Mouse (Mus musculus) frontal cortex, postnatal 25 days (tissue): Measurements from ENCODE around the gene Manf.
A peak's percentile ranks its signal among the peaks of the same experiment; 100 is the strongest.

Source experiments
- DNase-seq, 2 experiments: peaks; one replicate each; pipeline ENCODE4 v3.0.0; 2022; ENCODE audit warnings: low spot score in 2 of 2

Gene Manf

DNA sequence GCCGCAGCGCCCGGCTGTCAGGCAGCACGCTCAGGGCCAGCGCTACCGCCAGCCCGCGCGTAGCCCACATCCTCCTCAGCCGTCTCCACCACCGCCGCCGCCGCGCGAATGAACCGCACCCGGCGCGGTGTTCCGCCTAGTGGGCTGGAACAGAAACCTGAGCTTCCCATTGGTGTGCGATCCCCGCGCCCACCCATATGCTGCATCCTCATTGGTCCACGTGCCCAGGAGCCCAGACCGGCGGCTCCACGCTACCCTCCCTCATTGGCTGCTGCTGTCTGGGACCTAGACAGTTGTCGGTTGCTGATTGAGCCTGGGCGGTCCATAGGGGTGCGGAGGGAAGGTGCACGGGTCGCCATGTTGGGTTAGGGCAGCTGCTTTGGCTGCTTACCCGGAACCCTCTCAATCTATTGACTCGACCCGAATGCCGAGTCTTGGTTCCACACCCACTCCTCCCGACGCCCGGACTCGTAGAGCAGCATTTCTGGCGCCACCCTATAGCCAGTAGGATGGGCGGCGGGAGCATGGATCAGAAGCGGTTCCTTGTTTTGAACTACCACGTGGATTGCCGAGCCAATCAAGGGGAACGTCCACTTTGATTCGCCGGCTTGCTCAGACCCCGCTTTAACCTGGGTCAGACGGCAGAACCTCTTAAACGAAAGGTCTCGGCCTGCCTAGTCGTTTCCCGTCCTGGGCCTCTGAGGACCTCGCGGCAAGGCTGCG lies at the start of gene Manf:
TSS of gene Manf (minus strand) at position 151 of the 723 bp plus-strand sequence.
- DNase-seq, result peak; percentile 96

DNA sequence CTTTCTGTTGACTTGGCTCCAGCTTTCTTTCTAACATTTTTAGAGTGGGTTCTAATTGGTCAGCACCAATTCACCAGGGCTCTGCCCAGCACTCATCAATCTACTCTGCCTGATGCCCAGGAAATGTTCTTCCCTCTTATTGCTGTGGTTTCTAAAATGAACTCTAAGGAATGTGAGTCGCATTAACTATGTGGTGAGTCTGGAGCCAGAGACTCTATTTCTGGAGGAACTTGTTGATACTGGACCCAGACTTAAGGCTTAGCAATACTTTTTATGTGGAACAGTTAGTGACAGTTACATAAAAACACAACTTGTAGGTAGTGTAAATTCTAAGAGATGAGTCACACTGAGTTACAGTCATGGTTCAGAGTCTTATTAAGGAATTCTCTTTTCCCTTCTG lies 43.2 kb upstream of the Manf start:
- DNase-seq, result no peak

GRCm38 (mm10) chr9:106914878-106915277 lies 23.1 kb upstream of the Manf start:
- DNase-seq, result no peak

GRCm38 (mm10) chr9:106913759-106914158 lies 22.0 kb upstream of the Manf start:
- DNase-seq, result no peak

DNA sequence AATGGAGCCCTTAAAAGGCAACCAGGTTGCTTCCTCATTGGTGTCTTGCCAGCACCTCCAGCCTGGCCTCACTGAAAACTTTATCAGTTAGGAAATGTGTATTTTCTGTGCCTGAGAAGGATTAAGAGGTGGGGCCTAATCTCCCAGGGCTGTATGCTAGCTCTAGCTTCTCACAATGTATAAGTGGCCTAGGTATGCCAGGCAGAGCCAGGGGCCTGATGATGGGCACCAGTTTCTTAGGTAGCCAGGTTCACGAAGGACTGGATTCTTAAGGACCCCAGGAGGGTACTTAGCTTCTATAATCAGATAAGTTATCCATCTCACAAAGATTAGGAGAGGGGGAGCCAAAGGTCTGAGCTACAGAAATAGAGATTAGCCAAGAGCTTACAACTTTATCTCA lies 19.8 kb upstream of the Manf start:
- no peak for DNase-seq

DNA sequence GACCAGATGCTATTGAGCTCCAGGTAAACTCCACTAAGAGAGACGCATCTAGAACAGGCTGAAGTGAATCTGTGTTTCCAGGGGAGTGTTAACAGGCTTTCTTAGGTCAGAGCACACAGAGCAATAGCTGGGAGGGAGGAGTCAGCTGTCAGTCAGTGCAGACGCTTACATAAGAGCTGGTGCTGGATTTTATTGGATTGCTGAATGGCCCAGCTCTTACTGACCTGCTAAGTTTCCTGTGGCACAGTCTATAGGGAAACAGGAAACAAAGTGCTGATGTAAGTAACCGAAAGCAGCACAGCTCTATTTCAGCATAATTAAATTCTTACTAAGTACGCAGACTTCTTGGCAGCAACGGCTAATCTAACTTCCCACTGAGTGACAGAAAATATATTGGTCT lies 16.9 kb upstream of the Manf start:
- no peak for DNase-seq

- no peak for DNase-seq
Measured at GRCm38 (mm10) chr9:106908174-106908573, 16.4 kb upstream of the Manf start.

GRCm38 (mm10) chr9:106906597-106906996 lies 14.8 kb upstream of the Manf start:
- DNase-seq, result no peak

DNA sequence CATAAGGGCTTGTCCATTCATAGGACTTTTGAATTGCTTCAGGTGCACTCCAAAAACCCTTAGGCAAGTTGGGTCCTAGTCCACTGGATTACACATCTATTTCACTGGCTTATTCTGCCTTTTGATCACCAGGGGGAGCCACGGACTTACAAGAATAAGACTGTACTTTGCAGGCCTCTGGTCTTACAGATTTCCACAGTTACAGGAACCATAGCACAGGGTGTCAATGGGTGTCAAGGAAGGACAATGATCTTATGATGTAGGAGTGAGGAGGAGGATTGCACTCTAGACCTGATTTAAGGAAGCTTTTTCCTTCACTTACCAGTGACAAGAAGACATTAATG lies 12.0 kb upstream of the Manf start:
- no peak for DNase-seq

- no peak for DNase-seq
Measured at GRCm38 (mm10) chr9:106903099-106903790, 11.5 kb upstream of the Manf start.

- no peak for DNase-seq
Measured at GRCm38 (mm10) chr9:106901596-106901995, 9.8 kb upstream of the Manf start.

DNA sequence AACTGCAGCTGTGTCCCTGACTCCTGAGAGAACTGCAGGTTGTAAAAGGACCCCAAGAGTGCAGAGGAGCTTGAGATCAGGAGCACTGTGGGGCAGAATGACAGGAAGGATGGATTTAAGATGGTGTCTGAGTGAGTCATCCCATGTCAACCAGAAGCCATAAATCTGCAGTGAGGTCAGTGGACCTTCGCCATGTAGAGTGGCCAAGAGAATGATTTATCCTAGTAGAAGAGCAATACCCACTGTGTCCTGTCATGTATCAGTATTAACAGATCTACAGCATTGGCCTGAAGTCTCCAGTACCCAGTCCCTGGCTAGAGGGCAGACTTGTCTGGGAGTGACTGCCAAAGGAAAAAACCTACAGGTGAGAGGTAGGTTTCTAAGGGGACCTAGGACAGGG lies 7.1 kb upstream of the Manf start:
- no peak for DNase-seq

DNA sequence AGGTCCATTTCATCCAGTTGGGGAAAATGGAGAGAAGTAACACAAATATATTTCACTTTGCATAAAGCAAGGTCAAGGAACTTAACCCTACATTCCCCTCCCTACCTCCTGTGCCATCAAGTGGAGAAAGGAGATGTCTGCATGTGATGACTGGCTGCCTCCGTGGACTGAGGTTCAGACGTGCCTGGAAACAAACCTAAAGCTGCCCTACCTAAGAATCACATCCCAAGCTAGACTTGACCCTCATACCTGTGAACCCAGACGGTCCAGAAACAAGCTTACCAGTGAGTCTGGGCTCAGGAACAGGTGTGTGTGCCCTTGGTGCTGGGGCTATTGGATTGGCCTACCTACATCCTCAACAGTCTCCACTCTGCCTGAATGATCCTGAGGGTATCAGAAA lies 1.5 kb upstream of the Manf start:
- no peak for DNase-seq

GRCm38 (mm10) chr9:106892552-106892875 lies 735 bp upstream of the Manf start:
- DNase-seq, result peak in 1 of 2 experiments; percentile 33

DNA sequence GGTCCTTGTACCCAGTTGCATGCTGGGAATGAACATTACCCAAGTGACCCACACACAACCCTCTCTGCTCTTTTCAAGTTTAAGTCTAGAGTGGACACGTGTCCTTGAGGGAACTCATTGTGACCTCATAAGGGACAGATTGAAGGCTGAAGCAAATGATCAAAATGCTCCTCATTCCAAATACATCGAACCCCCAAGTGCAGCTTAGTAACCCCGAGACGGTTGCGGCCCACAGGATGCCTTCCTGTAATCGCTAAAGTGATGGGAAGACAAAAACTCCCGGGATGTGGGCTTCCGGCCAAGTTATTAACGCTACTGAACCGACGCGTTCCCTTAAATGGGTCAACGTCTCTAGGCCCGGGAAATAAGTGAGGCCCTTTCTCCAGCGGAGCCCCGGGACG lies 438 bp downstream of the Manf start:
- no peak for DNase-seq

- no peak for DNase-seq
Measured at GRCm38 (mm10) chr9:106890496-106891240, 1.1 kb downstream of the Manf start.

DNA sequence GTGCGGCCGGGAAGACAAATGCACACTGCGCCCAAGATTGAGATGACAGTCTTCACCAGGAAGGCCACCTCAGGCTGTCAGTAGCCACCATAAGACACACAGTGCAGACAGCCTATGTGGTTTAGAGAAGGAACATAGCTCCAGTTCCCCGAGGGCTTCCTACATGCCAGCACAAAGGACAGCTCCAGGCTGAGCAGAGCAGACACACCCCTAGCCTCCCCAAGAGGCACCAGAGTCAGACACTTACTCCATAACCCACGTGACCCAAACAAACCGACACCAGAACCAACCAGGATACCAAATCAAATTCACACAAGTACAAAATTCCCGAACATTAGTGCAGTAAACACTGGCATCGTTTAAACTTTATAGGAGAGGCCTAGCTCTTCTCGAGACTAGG lies 2.5 kb downstream of the Manf start:
- no peak for DNase-seq

DNA sequence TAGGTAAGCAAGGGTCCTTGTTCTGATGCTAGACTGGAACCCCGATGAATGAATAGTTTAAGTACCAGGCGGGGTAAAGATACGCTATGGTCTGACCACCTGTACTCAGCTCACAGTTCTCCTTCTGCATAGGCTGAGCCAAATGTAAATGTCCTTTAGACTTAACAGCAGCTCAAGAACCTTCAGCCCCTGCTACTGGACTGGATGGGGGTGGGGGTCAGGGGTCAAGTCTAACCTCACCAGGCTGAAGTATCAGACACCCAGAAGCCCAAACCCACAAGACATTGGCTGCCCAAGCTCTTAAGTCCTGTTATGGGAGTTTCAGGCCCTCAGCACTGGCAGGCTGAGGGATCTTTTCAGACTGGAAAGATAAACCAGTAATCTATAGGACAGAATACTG lies 3.4 kb downstream of the Manf start:
- no peak for DNase-seq

- peak; percentile 96 to 98 for DNase-seq
Measured at GRCm38 (mm10) chr9:106886828-106887702, 4.7 kb downstream of the Manf start, which contains the start of gene Rbm15b. Rbm15b (minus strand) TSS chr9:106887428.

DNA sequence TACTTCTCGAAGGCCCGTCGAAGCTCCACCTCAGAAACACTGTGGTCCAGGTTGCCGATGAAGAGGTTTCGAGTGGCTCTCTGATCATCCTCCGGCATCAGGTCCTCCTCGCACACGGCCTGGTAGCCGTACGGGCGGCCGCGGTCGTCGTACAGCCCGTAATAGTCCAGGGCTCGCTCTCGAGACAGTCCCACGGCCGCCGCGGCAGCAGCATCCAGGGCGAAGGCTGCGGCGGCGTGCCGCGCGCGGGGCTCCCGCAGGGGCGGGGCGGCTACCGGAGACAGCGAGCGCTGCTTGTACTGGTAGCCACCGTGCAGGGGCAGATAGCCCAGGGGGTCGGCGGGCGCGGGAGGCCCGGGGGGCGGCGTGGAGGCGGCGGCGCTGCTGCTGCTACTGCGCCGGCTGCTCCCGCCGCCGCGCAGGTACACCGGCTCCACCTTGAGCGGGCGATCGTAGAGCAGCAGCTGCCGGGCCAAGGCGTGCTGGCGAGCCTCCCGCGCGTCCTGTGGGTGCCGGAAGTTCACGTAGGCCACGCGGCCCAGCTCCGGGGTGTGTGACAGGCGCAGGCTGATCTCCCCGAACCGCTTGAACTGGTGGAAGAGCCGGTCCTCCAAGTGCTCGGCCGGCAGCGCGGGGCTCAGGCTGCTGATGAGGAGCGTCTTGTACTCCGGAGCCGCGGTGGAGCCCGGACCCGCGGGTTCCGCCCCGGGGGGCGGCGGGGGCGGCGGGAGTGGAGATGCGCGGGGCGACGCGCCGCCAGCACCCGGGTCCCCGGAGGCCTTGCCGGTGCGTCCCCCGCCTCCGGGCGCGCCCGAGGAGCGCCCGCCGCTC lies 5.7 kb downstream of the Manf start:
- DNase-seq, result no peak
